Mouse (Mus musculus) hindbrain, embryonic 16.5 days (tissue): ENCODE results near the gene Jak2. TPM values are rescaled to one million over a fixed set of nuclear protein-coding genes. Genes with fewer than 3 reads are reported as not detected.

Experiments used
- ATAC-seq: fragments of 200-750 bp; cut with Nextera tagmentation; 2 replicates; pipeline ENCODE4 v1.8.0; 2017; ENCODE audit warnings: moderate TSS enrichment, moderate library complexity
- H3K27ac ChIP-seq: fragments of 300-500 bp; sonication (generic); 2 replicates; pipeline ENCODE4 v1.5.1; 2014; ENCODE audit warnings: low read depth, mild to moderate bottlenecking, control low read depth, low read length, moderate library complexity
- H3K27me3 ChIP-seq: fragments of 300-500 bp; sonication (generic); replicated peaks from 2 replicates; pipeline ENCODE4 v1.6.1; 2014; ENCODE audit warnings: low read length; ENCODE audit not compliant: control insufficient read depth, insufficient read depth
- H3K36me3 ChIP-seq: fragments of 300-500 bp; sonication (generic); 2 replicates; pipeline ENCODE4 v1.6.1; 2014; ENCODE audit warnings: mild to moderate bottlenecking, low read length, moderate library complexity, mixed read lengths; ENCODE audit not compliant: control insufficient read depth, insufficient read depth
- H3K4me1 ChIP-seq: fragments of 300-500 bp; sonication (generic); 2 replicates; pipeline ENCODE4 v1.6.1; 2014; ENCODE audit warnings: low read depth, low read length; ENCODE audit not compliant: control insufficient read depth, insufficient read depth
- H3K4me2 ChIP-seq: fragments of 300-500 bp; sonication (generic); 2 replicates; pipeline ENCODE4 v1.6.1; 2014; ENCODE audit warnings: mild to moderate bottlenecking, low read length, control low read depth, moderate library complexity
- H3K4me3 ChIP-seq: fragments of 300-500 bp; sonication (generic); 2 replicates; pipeline ENCODE4 v1.5.1; 2014; ENCODE audit warnings: mild to moderate bottlenecking, low read length, control low read depth, moderate library complexity
- H3K9ac ChIP-seq: fragments of 300-500 bp; sonication (generic); 2 replicates; pipeline ENCODE4 v1.6.1; 2014; ENCODE audit warnings: low read depth, mild to moderate bottlenecking, control low read depth, low read length, moderate library complexity
- H3K9me3 ChIP-seq: fragments of 300-500 bp; sonication (generic); 2 replicates; pipeline ENCODE4 v1.6.1; 2014; ENCODE audit warnings: mild to moderate bottlenecking, low read length, moderate library complexity; ENCODE audit not compliant: control insufficient read depth
- WGBS: fragments of 180-500 bp; shearing (Covaris S2); extraction: QIAGEN DNeasy Blood & Tissue Kit; methylation state at CpG from one replicate; pipeline ENCODE4 v1.1.7; 2014; 5-methylcytosine and 5-hydroxymethylcytosine counted together
- polyA plus RNA-seq: library from polyadenylated mRNA; unstranded; fragments of >200 nt; fragmentation: Nextera tagmentation; extraction: Ambion mirVana; gene quantifications from 2 replicates; pipeline ENCODE4 v1.2.1, GENCODE M21; 2015

Gene Jak2
- polyA plus RNA-seq, 1 experiment from 2014 or later: 6.2 TPM

DNA sequence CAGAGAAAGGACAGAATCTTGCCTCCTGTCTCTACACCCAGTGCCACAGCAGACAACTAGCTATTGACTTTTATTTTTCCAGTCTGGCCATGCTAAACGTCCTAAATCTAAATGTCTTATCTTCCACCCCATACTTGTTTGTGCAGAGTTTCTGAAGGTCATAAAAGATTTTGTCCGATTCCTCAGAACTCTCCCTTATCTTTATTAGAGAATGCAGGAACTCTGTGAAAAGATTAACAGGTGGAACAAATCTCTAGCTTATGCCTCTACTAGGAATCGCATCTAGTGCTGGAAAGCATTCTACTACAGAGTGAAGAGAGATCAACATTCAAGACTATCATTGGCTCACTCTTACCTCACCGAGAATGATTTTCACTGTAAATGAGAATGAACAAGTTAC lies 1.7 kb upstream of the Jak2 start:
- Histone ChIP-seq H3K9ac (peak overlapping the region; percentile 100), H3K27ac (peak overlapping the region; percentile 98), H3K36me3 (no peaks in the 10 kb centered on the region), H3K4me1 (peaks cover 29% of the 10 kb centered on the region), H3K27me3 (no peaks in the 10 kb centered on the region), H3K4me2 (peak overlapping the region; percentile 86), H3K4me3 (peak overlapping the region; percentile 98), H3K9me3 (0 out of 2 replicates have a peak, but pooled peaks cover 2% of the 10 kb centered on the region)
- ATAC-seq: no peak
- WGBS: 57% methylated on average over 4 of the region's 4 CpGs

DNA sequence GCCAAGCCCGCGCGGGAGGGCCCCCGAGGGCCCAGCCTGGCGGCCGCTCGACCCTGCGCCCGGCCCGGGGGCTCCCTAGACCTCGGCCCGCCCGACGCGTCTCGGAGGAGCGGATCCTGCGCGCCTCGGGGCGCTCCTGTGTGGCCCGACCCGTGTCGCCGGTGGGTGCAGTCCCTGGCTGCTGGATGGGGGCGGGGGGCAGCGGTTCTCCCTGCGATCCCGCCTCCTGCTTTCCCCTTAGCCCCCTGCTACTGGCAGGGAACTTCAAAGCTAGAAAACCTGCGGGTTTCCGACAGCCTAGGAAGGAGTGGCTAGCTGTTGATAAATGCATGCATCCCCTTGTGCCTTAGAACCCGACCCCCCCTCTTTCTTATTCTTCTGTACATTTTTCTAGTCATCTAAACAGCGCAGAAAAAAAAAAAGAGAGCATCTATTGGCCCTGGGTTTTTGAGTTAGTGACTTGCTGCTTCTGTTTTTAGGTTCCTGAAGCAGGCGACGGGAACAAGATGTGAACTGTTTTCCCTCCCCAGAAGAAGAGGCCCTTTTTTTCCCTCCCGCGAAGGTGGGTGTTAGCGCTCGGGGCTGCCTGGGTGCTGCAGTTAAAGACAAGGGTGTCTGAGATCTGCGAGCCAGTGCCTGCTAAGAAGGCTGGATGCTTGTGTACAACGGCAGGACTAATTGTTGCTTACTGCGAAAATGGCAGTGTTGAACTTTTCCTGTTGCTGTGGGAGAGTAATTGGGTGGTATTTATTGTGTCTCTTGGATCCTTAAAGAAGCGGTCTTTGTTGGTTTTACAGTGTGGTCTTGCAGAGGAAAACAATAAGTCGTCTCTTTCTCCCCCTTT lies 552 bp downstream of the Jak2 start:
- 0% methylated on average over 23 of the region's 44 CpGs for WGBS
- Histone ChIP-seq H3K4me3 (peak overlapping the region; percentile 98), H3K36me3 (no peaks in the 10 kb centered on the region), H3K27me3 (no peaks in the 10 kb centered on the region), H3K4me2 (peak overlapping the region; percentile 86), H3K4me1 (peaks cover 36% of the 10 kb centered on the region), H3K27ac (peak overlapping the region; percentile 98), H3K9me3 (no peaks in the 10 kb centered on the region), H3K9ac (peak overlapping the region; percentile 100)
- peak; percentile 63 for ATAC-seq

DNA sequence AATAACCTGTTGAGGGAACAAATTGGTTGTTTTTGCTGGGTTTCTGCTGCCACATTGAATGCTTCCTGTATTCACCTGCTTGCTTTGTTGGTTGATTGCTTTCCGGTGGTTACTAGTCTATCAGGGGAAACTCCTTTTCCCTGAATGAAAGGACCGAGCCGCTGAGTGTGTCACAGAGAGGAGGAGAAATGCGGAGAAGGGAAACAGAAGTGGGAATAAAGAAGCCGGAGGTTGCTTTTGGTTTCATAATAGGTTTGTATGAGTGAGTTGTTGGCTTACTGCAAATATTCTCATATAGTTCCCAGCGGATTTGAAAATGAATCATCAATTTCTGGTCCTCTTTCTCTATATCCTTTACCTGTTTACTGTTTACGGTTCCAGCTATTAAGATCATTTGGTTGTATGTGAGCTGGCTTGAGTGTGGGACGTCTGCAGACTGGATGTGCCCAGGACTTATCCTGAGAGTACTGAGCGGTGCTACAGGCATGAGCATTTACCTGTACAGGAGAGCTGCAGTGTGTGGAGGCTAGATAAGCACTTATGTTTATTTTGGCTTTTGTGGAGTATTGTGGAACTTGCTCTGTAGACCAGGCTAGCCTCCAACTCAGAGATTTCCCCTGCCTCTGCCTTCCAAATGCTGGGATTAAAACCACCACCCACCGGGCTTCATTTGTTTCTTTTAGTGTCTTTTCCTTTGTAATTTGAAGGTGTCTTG lies 1.4 kb downstream of the Jak2 start:
- H3K4me1 ChIP-seq: peaks cover 36% of the 10 kb centered on the region
- 0 out of 2 replicates have a peak overlapping the region, but pooled peaks have one; percentile 10 for H3K27ac ChIP-seq
- no peaks in the 10 kb centered on the region for H3K9me3 ChIP-seq
- no peaks in the 10 kb centered on the region for H3K36me3 ChIP-seq
- H3K9ac ChIP-seq: peak overlapping the region; percentile 100
- ATAC-seq: no peak
- WGBS: 22% methylated on average over 10 of the region's 10 CpGs
- peak overlapping the region; percentile 98 for H3K4me3 ChIP-seq
- no peaks in the 10 kb centered on the region for H3K27me3 ChIP-seq
- peak overlapping the region; percentile 86 for H3K4me2 ChIP-seq

DNA sequence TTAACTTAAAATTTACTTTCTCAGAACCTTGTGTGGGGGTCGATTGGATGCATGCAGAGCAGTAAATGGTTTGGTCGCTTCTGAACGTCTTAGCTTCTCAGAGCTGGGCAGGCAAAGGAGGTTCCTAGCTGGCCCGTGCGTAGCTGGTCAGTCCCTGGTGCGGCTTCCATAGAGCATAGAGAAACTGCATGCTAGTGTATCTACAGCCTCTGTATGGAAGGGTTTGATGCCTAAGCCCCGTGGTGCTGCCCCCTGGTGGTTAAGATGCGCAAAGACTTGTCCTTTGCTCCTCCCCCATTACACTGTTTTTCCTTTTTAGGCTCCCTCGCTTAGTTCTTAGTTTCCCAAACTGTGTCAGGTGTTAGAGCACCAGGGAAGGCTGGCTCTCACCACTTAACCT lies 2.1 kb downstream of the Jak2 start:
- H3K27me3 ChIP-seq: no peaks in the 10 kb centered on the region
- peak overlapping the region; percentile 44 for H3K9ac ChIP-seq
- 0 out of 2 replicates have a peak overlapping the region, but pooled peaks have one; percentile 24 for H3K27ac ChIP-seq
- no peaks in the 10 kb centered on the region for H3K36me3 ChIP-seq
- WGBS: under 1% methylated on average over 9 of the region's 9 CpGs
- H3K4me3 ChIP-seq: peak overlapping the region; percentile 98
- no peaks in the 10 kb centered on the region for H3K9me3 ChIP-seq
- peak overlapping the region; percentile 86 for H3K4me2 ChIP-seq
- H3K4me1 ChIP-seq: peaks cover 36% of the 10 kb centered on the region
- ATAC-seq: peak; percentile 48

DNA sequence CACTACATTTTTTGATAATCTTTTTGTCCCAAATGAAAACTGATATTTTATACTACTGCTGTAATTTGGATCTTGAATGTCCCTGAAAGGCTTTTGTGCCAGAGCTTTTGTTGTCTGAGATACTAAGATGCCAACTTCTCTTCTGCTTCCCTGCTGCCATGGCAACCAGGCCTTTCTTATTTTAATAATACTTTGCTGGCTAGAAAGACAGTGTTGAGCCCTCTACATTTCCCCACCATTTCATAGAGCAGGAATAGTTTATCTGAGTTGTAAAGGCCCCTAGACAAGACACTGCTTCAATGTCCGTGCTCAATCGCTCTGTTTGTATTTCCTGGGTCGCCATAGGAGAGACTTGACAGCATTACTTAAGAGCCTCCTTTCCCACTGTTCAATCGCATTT lies 3.0 kb downstream of the Jak2 start:
- peaks cover 30% of the 10 kb centered on the region for H3K4me1 ChIP-seq
- H3K27ac ChIP-seq: peak overlapping the region; percentile 39; the same call in 1 of the 2 replicates
- no peaks in the 10 kb centered on the region for H3K9me3 ChIP-seq
- peak overlapping the region; percentile 16; the same call in 1 of the 2 replicates for H3K4me3 ChIP-seq
- WGBS: 11% methylated on average over 4 of the region's 4 CpGs
- no peak for ATAC-seq
- no peak overlapping the region for H3K9ac ChIP-seq
- H3K36me3 ChIP-seq: no peaks in the 10 kb centered on the region
- H3K27me3 ChIP-seq: no peaks in the 10 kb centered on the region
- H3K4me2 ChIP-seq: peak overlapping the region; percentile 86

DNA sequence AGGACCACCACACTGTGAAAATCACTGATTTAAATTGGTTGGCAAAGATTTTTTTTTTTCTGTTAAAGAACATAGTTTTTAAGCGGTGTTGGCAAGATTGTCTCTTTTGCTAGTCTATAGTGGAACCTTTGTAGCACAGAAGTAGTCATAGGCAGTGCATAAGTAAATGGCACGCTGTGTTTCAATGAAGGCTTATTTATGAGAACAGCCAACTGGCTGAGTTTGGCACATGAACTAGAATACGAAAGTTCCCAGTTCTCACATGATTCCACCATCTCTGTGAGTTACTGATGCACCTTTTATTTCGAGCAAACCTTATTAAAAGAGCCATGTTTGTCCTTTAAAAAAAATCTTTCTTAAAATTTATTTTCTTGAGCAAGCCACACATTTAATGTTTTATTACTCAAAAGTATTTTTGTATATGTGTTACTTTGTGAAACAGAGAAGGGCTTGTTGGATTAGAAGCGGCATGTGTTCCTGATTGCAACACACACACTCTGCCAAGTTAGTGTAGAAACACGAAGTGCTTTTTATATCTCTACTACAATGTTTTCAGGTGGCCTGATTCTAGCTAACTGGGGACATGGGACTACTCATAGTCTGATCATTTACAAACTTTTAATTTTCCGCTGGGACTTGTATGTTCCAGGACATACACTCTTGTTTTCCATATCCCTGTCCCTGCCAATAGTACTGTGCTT lies 3.8 kb downstream of the Jak2 start:
- Histone ChIP-seq H3K4me3 (no peak overlapping the region), H3K36me3 (no peaks in the 10 kb centered on the region), H3K9ac (no peak overlapping the region), H3K9me3 (no peaks in the 10 kb centered on the region), H3K4me1 (peaks cover 27% of the 10 kb centered on the region), H3K27me3 (no peaks in the 10 kb centered on the region), H3K27ac (no peak overlapping the region; the same call in 1 of the 2 replicates), H3K4me2 (peak overlapping the region; percentile 86)
- no peak for ATAC-seq
- 75% methylated on average over 7 of the region's 7 CpGs for WGBS

DNA sequence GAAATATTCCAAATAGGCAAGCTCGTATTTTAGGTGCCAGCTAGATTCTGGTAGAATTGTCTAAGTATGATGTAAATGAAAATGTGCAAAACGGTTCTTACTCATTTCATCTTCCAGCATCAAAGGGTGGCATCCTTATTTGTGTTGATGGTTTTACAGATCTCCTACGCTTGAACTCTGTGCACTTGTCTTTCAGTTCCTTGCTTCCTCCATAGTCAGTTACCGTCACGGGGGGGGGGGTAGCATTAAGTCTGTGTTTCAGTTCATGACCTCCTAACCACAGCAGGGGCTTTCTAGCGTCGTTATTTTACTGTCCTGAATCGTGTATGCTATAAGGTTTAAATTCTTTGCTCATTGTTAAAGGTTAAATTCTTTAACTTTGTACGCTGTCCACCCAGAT lies 10.0 kb downstream of the Jak2 start:
- no peaks in the 10 kb centered on the region for H3K9me3 ChIP-seq
- no peaks in the 10 kb centered on the region for H3K36me3 ChIP-seq
- 72% methylated on average over 9 of the region's 9 CpGs for WGBS
- no peaks in the 10 kb centered on the region for H3K27me3 ChIP-seq
- no peak overlapping the region for H3K9ac ChIP-seq
- no peak for ATAC-seq
- H3K27ac ChIP-seq: no peak overlapping the region
- no peak overlapping the region for H3K4me3 ChIP-seq
- H3K4me1 ChIP-seq: peaks cover 2% of the 10 kb centered on the region
- no peak overlapping the region for H3K4me2 ChIP-seq

DNA sequence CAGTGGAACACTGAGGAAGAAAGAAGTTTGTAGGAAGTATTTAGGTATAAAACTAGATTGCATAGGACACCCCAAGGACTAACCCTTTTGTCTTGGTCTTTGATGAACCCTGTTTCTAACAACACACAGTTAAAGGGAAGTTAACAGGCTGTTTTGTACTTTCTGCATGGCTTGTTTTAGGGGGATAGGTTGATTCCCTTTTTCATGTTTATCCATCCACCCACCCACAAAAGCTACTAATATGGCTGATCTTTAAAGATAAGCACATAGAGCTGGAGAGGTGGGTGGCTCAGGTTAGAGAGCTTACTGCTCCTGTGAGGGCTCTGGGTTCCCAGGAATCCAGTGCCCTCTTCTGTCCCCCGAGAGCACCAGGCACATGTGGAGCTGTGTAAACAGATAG lies 11.9 kb downstream of the Jak2 start:
- peaks cover 2% of the 10 kb centered on the region for H3K4me1 ChIP-seq
- H3K4me2 ChIP-seq: no peak overlapping the region
- no peak overlapping the region for H3K27ac ChIP-seq
- no peak overlapping the region for H3K9ac ChIP-seq
- no peaks in the 10 kb centered on the region for H3K36me3 ChIP-seq
- no peaks in the 10 kb centered on the region for H3K27me3 ChIP-seq
- no peak overlapping the region for H3K4me3 ChIP-seq
- 94% methylated on average over 1 of the region's 1 CpGs for WGBS
- ATAC-seq: no peak
- H3K9me3 ChIP-seq: no peaks in the 10 kb centered on the region
